Mouse (Mus musculus): ENCODE measurements around the gene Snf8.
A peak's percentile ranks its signal among the peaks of the same experiment; 100 is the strongest.

The Snf8 gene

GRCm38 (mm10) chr11:96020622-96021021 is 14.1 kb upstream of the Snf8 start:
- DNase-seq (ENCODE audit: low spot score in 2 of 2), result no peak

- DNase-seq (ENCODE audit: low spot score in 2 of 2), result no peak
Measured at GRCm38 (mm10) chr11:96028130-96028529, 6.6 kb upstream of the Snf8 start.

- DNase-seq (ENCODE audit: low spot score in 2 of 2), result no peak
Measured at GRCm38 (mm10) chr11:96030571-96030970, 4.1 kb upstream of the Snf8 start.

- DNase-seq (ENCODE audit: low spot score in 2 of 2), result no peak
Measured at GRCm38 (mm10) chr11:96031701-96032100, 3.0 kb upstream of the Snf8 start.

- no peak for DNase-seq (ENCODE audit: low spot score in 2 of 2)
Measured at GRCm38 (mm10) chr11:96033264-96033663, 1.4 kb upstream of the Snf8 start.

GRCm38 (mm10) chr11:96034116-96034515 is 569 bp upstream of the Snf8 start:
- no peak for DNase-seq (ENCODE audit: low spot score in 2 of 2)

GRCm38 (mm10) chr11:96035133-96035532 is 448 bp downstream of the Snf8 start:
- no peak for DNase-seq (ENCODE audit: low spot score in 2 of 2)

GRCm38 (mm10) chr11:96037499-96037898 is 2.8 kb downstream of the Snf8 start:
- no peak for DNase-seq (ENCODE audit: low spot score in 2 of 2)

GRCm38 (mm10) chr11:96038560-96038959 is 3.9 kb downstream of the Snf8 start:
- no peak for DNase-seq (ENCODE audit: low spot score in 2 of 2)

- DNase-seq (ENCODE audit: low spot score in 2 of 2), result no peak
Measured at GRCm38 (mm10) chr11:96044803-96045567, 10.3 kb downstream of the Snf8 start.

GRCm38 (mm10) chr11:96046028-96046427 is 11.3 kb downstream of the Snf8 start:
- no peak for DNase-seq (ENCODE audit: low spot score in 2 of 2)

- no peak for DNase-seq (ENCODE audit: low spot score in 2 of 2)
Measured at GRCm38 (mm10) chr11:96046793-96047192, 12.1 kb downstream of the Snf8 start.

GRCm38 (mm10) chr11:96047469-96048373 is 13.0 kb downstream of the Snf8 start:
- no peak for DNase-seq (ENCODE audit: low spot score in 2 of 2)

- no peak for DNase-seq (ENCODE audit: low spot score in 2 of 2)
Measured at GRCm38 (mm10) chr11:96049939-96050338, 15.3 kb downstream of the Snf8 start.

- no peak for DNase-seq (ENCODE audit: low spot score in 2 of 2)
Measured at GRCm38 (mm10) chr11:96050854-96051253, 16.2 kb downstream of the Snf8 start.

- DNase-seq (ENCODE audit: low spot score in 2 of 2), result no peak
Measured at GRCm38 (mm10) chr11:96058309-96058708, 23.6 kb downstream of the Snf8 start.

GRCm38 (mm10) chr11:96064521-96065214 is 30.0 kb downstream of the Snf8 start:
- DNase-seq (ENCODE audit: low spot score in 2 of 2), result peak; percentile 57 to 58

GRCm38 (mm10) chr11:96065215-96065911 is 30.7 kb downstream of the Snf8 start, which contains the start of gene Ube2z:
Gene Ube2z (minus strand): TSS chr11:96065388.
- DNase-seq (ENCODE audit: low spot score in 2 of 2), result peak; percentile 94 to 95

- DNase-seq (ENCODE audit: low spot score in 2 of 2), result no peak
Measured at GRCm38 (mm10) chr11:96068231-96068630, 33.5 kb downstream of the Snf8 start.

- no peak for DNase-seq (ENCODE audit: low spot score in 2 of 2)
Measured at GRCm38 (mm10) chr11:96070353-96070752, 35.7 kb downstream of the Snf8 start.

GRCm38 (mm10) chr11:96071013-96071412 is 36.3 kb downstream of the Snf8 start:
- no peak for DNase-seq (ENCODE audit: low spot score in 2 of 2)

All from thymus, postnatal 10 days (tissue).